In the genomic region with DNA sequence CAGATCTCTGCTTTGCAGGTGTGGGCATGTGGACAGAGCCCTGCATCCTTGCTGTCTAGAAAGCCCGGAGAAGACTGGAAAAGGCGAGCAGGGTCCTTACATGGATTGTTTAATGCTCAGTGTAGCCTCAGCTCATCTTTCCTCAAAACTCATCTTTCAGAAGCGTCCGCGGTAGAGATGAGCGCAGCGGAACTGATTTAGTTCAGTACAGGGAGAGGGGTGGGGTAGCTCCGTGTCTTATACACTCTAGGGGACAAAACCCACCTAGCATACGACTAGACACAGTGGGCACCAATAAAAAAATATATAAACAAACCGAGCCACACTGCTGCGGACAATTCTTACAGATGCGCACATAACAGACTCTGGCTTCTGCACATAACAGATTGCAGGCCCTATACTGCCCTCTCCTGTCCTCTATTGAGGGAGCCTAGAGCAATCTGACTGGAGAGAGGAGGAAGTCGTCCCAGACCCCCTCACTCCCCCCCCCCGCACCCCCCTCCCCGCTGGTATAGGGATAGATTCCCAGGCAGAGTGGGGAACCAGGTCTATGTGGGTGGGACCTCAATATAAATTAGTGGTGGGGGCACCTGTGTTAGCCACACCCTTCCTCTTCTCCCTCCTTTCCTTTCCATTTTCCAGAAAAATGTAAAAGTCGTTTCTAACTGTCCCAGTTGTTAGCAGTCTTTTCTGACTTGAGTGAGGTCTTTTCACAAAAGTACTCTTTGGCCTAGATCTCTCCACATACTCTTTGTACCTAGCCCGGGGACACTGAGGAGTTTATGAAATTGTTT, we compare ENCODE assay signal across 8 mouse cellular contexts. TPM values are rescaled to one million over a fixed set of nuclear protein-coding genes. Genes with fewer than 3 reads are reported as not detected.
DNase-seq lines count a peak whose midpoint lies in the region; ATAC-seq and TF ChIP-seq lines count a peak whose summit lies in the region.

No protein-coding gene starts in this region.

- TF ChIP-seq CTCF in testis, adult 2 months (IDR thresholded peaks at IDR 0.05; ENCODE audit: control insufficient read depth, insufficient read depth, insufficient replicate concordance, low read depth, low read length), result no peak

- peaks cover 2% of the 10 kb centered on the region; the same call in 1 of the 2 replicates for H3K27me3 ChIP-seq in testis, adult 2 months (ENCODE audit: control insufficient read depth, insufficient read depth, low read length)
- peaks cover 59% of the 10 kb centered on the region for H3K27me3 ChIP-seq in embryonic facial prominence, embryonic 14.5 days (replicated peaks; ENCODE audit: control insufficient read depth, insufficient read depth, low read length)

- H3K27ac ChIP-seq in testis, adult 2 months (ENCODE audit: control insufficient read depth, insufficient read depth, low read depth, low read length), result no peak overlapping the region
- H3K27ac ChIP-seq in embryonic facial prominence, embryonic 14.5 days (replicated peaks; ENCODE audit: low read depth, low read length), result peak overlapping the region; percentile 70; the same call in 1 of the 2 replicates

- H3K9me3 ChIP-seq in embryonic facial prominence, embryonic 14.5 days (ENCODE audit: control insufficient read depth, low read length), result no peaks in the 10 kb centered on the region

- peak overlapping the region; percentile 50; the same call in 1 of the 2 replicates for H3K9ac ChIP-seq in embryonic facial prominence, embryonic 14.5 days (ENCODE audit: low read depth, low read length)

- peak overlapping the region; percentile 99 for H3K4me2 ChIP-seq in embryonic facial prominence, embryonic 14.5 days (ENCODE audit: low read depth, low read length)

- H3K4me1 ChIP-seq in testis, adult 2 months (ENCODE audit: control insufficient read depth, insufficient read depth, low read length), result peaks cover 44% of the 10 kb centered on the region
- peaks cover 36% of the 10 kb centered on the region for H3K4me1 ChIP-seq in embryonic facial prominence, embryonic 14.5 days (ENCODE audit: control insufficient read depth, insufficient read depth, low read length)

- WGBS in embryonic facial prominence, embryonic 14.5 days, result 4% methylated on average over 15 of the region's 17 CpGs

- ATAC-seq in embryonic facial prominence, embryonic 14.5 days (ENCODE audit: low read depth), result no peak; the same call in 1 of the 2 replicates

- H3K36me3 ChIP-seq in testis, adult 2 months (ENCODE audit: control insufficient read depth, insufficient read depth, low read length), result no peaks in the 10 kb centered on the region
- H3K36me3 ChIP-seq in embryonic facial prominence, embryonic 14.5 days (ENCODE audit: control insufficient read depth, insufficient read depth, low read length), result no peaks in the 10 kb centered on the region

- no peak for DNase-seq in testis, postnatal 14 days (ENCODE audit: low spot score)
- DNase-seq in embryonic facial prominence, embryonic 14.5 days (ENCODE audit: low spot score), result peak; percentile 81
- peak; percentile 63 for DNase-seq in induced T-regulatory cell, adult 2 months (ENCODE audit: low read depth)
- peak; percentile 42 for DNase-seq in lung, postnatal 14 days
- no peak for DNase-seq in frontal cortex, postnatal 25 days (ENCODE audit: low spot score in 2 of 2)
- DNase-seq in spleen, postnatal 36 days (ENCODE audit: low spot score in 2 of 2), result no peak
- DNase-seq in right cerebral cortex, postnatal 14 days, result no peak

- peak overlapping the region; percentile 73 for H3K4me3 ChIP-seq in testis, adult 2 months (ENCODE audit: control insufficient read depth, low read depth, low read length)
- peak overlapping the region; percentile 22 for H3K4me3 ChIP-seq in embryonic facial prominence, embryonic 14.5 days (ENCODE audit: low read depth, low read length)

- TF ChIP-seq POLR2A in testis, adult 2 months (IDR thresholded peaks at IDR 0.05; ENCODE audit: control insufficient read depth, low read depth, low read length), result no peak

RNA-seq across cellular contexts. Expression of a gene that starts 4.1 kb away (rescaled TPM):
- 5.3 and 6.1 TPM in 2 replicates for polyA plus RNA-seq in testis, adult 2 months (2012; rRNA removed)
- polyA plus RNA-seq in embryonic facial prominence, embryonic 14.5 days (2014; fragmentation: Nextera tagmentation; extraction: Ambion mirVana), result 51.5 and 64.9 TPM in 2 replicates

RNA-seq across cellular contexts. Expression of a gene that starts 31.9 kb away (rescaled TPM):
- polyA plus RNA-seq in testis, adult 2 months (2012; rRNA removed), result 16.3 and 20.7 TPM in 2 replicates
- 28.1 and 31.1 TPM in 2 replicates for polyA plus RNA-seq in embryonic facial prominence, embryonic 14.5 days (2014; fragmentation: Nextera tagmentation; extraction: Ambion mirVana)

RNA-seq across cellular contexts. Expression of a gene that starts 33.7 kb away (rescaled TPM):
- polyA plus RNA-seq in testis, adult 2 months (2012; rRNA removed), result 1.0 and 1.1 TPM in 2 replicates
- polyA plus RNA-seq in embryonic facial prominence, embryonic 14.5 days (2014; fragmentation: Nextera tagmentation; extraction: Ambion mirVana), result 0.32 and 0.67 TPM in 2 replicates

Comparison
In these comparisons a context has a peak if more than half of its experiments do, and no peak if none do; other contexts are left out.
1. DNase-seq: peak in embryonic facial prominence, embryonic 14.5 days (single experiment), induced T-regulatory cell, adult 2 months (single experiment) and lung, postnatal 14 days (single experiment); none in testis, postnatal 14 days (single experiment), frontal cortex, postnatal 25 days (0 of 2), spleen, postnatal 36 days (0 of 2) and right cerebral cortex, postnatal 14 days (single experiment).